Mouse (Mus musculus) kidney, embryonic 15.5 days (tissue): ENCODE results near the gene Olfr866. TPM values are rescaled to one million over a fixed set of nuclear protein-coding genes. Genes with fewer than 3 reads are reported as not detected.

Source experiments
- ATAC-seq: fragments of 200-750 bp; cut with Nextera tagmentation; replicated peaks from 2 replicates; pipeline ENCODE4 v1.8.0; 2017; ENCODE audit warnings: moderate TSS enrichment; ENCODE audit not compliant: low FRiP score
- H3K27ac ChIP-seq: fragments of 300-500 bp; sonication (generic); 2 replicates; pipeline ENCODE4 v1.5.1; 2015; ENCODE audit warnings: mild to moderate bottlenecking, inconsistent platforms
- H3K27me3 ChIP-seq: fragments of 300-500 bp; sonication (generic); 2 replicates; pipeline ENCODE4 v1.6.1; 2015; ENCODE audit warnings: inconsistent platforms
- H3K36me3 ChIP-seq: fragments of 300-500 bp; sonication (generic); 2 replicates; pipeline ENCODE4 v1.6.1; 2015; ENCODE audit warnings: inconsistent platforms
- H3K4me1 ChIP-seq: fragments of 300-500 bp; sonication (generic); 2 replicates; pipeline ENCODE4 v1.6.1; 2015; ENCODE audit warnings: inconsistent platforms
- H3K4me2 ChIP-seq: fragments of 300-500 bp; sonication (generic); 2 replicates; pipeline ENCODE4 v1.6.1; 2015; ENCODE audit warnings: moderate library complexity, mild to moderate bottlenecking, inconsistent platforms
- H3K4me3 ChIP-seq: fragments of 300-500 bp; sonication (generic); replicated peaks from 2 replicates; pipeline ENCODE4 v1.5.1; 2015; ENCODE audit warnings: mild to moderate bottlenecking, inconsistent platforms
- H3K9ac ChIP-seq: fragments of 300-500 bp; sonication (generic); 2 replicates; pipeline ENCODE4 v1.6.1; 2015; ENCODE audit warnings: mild to moderate bottlenecking, inconsistent platforms
- H3K9me3 ChIP-seq: fragments of 300-500 bp; sonication (generic); replicated peaks from 2 replicates; pipeline ENCODE4 v1.6.1; 2016; ENCODE audit warnings: inconsistent platforms
- WGBS: fragments of 180-500 bp; shearing (Covaris S2); methylation state at CpG from one replicate; pipeline ENCODE4 v1.1.7; 2015; ENCODE audit warnings: mixed read lengths; 5-methylcytosine and 5-hydroxymethylcytosine counted together
- microRNA-seq: library from miRNA; unstranded; fragments of <30 nt; microRNA quantifications from one replicate; pipeline ENCODE4, GENCODE M21; 2016
- polyA plus RNA-seq: library from polyadenylated mRNA; unstranded; fragments of >200 nt; fragmentation: Nextera tagmentation; extraction: Ambion mirVana; gene quantifications from 2 replicates; pipeline ENCODE4 v1.2.1, GENCODE M21; 2015

The Olfr866 gene
- not detected in 2 replicates for polyA plus RNA-seq

DNA sequence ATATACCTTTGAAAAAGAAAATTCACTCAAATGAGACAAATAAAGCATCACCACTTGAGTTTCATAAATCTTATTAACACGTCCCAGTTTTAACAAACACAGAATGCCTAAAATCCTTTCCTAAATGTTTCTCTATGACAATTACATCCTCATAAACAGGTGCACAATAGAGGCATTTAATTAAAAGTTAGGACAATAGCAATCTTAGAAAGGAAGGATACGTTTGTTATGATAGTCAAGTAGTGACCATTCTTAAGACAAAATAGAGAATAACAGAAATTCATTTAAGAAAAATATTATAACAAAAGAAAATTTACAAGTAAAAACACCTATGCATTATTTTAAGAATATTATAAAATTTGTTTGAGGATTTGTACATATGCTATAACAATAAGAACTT is at the start of gene Olfr866:
Olfr866 (minus strand) TSS at position 101 of the 400 bp plus-strand sequence.
- no peaks in the 10 kb centered on the region for H3K27me3 ChIP-seq
- no peaks in the 10 kb centered on the region for H3K4me1 ChIP-seq
- H3K9me3 ChIP-seq, result no peaks in the 10 kb centered on the region
- no peak within 1 kb of the TSS for H3K4me3 ChIP-seq
- no peak within 1 kb of the TSS for H3K9ac ChIP-seq
- 73% methylated on average over 2 of the region's 2 CpGs for WGBS
- no peak within 1 kb of the TSS for H3K4me2 ChIP-seq
- H3K36me3 ChIP-seq, result no peaks in the 10 kb centered on the region
- no peak within 1 kb of the TSS for H3K27ac ChIP-seq
- ATAC-seq, result no peak

DNA sequence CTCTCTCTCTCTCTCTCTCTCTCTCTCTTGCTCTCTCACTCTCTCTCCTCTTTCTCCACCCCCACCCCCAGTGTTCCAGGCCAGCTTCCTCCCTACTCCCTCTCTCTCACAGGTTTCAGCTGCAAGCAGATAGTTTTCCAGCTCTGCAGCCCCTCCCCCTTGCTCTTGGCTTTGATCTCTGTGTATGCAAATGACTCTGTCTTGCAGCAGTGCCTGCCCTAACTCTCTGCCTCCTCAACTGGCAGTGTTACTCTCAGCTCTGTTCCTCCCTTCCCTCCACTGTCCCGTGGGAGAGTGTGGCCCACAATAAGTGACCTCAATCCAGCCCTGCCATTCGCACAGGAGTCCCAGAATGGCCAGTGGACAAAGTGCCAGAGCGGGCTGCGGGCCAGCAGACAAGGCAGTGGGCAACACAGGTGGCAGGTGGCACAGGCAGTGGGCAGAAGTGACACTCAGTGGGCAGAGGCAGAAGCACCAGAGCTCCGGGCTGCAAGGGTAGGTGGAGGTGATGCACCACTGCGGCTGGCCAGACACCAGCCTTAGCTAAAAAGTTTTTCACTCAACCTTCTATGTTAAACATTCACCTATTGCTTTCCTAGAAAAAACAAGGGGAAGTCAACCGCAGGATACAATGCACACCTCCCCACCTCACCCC is 45.8 kb upstream of the Olfr866 start:
- Histone ChIP-seq H3K4me1 (no peaks in the 10 kb centered on the region), H3K4me2 (no peak overlapping the region), H3K36me3 (no peaks in the 10 kb centered on the region), H3K9me3 (peaks cover 4% of the 10 kb centered on the region), H3K27ac (no peak overlapping the region), H3K27me3 (no peaks in the 10 kb centered on the region), H3K9ac (no peak overlapping the region), H3K4me3 (no peak overlapping the region)
- 63% methylated on average over 7 of the region's 7 CpGs for WGBS
- ATAC-seq, result peak; percentile 82

GRCm38 (mm10) chr9:20071291-20071690 is 43.5 kb upstream of the Olfr866 start:
- Histone ChIP-seq H3K9ac (no peak overlapping the region), H3K4me2 (no peak overlapping the region), H3K27ac (no peak overlapping the region), H3K9me3 (peaks cover 4% of the 10 kb centered on the region; the same call in 1 of the 2 replicates), H3K27me3 (no peaks in the 10 kb centered on the region), H3K4me1 (no peaks in the 10 kb centered on the region), H3K4me3 (no peak overlapping the region), H3K36me3 (no peaks in the 10 kb centered on the region)
- ATAC-seq, result no peak
- 86% methylated on average over 1 of the region's 1 CpGs for WGBS

- no peaks in the 10 kb centered on the region for H3K4me1 ChIP-seq
- no peak overlapping the region for H3K27ac ChIP-seq
- peaks cover 4% of the 10 kb centered on the region; the same call in 1 of the 2 replicates for H3K9me3 ChIP-seq
- no peak overlapping the region for H3K9ac ChIP-seq
- no peak for ATAC-seq
- 81% methylated on average over 3 of the region's 3 CpGs for WGBS
- no peaks in the 10 kb centered on the region for H3K36me3 ChIP-seq
- no peak overlapping the region for H3K4me3 ChIP-seq
- no peaks in the 10 kb centered on the region for H3K27me3 ChIP-seq
- H3K4me2 ChIP-seq, result no peak overlapping the region
Observed at GRCm38 (mm10) chr9:20070236-20070635, 42.4 kb upstream of the Olfr866 start.

DNA sequence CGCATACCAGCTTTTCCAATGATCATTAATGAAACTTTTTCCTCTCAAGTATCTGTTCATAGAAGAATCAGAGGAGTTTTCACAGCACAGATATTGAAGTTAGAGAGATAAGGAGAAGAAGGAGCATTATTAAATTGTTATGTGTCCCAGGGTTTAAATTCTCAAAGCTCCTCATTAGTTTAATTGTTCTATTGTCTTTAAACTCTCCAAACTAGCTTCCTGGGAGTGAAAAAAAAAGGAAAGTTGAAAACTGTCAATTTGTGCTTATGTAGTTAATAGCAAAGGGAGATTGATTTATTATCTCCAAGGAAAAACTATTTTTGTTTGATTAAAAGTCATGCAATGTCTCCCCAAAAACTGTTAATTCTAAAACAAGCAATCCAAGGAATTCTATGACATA is 29.6 kb upstream of the Olfr866 start, which contains the start of gene Olfr867:
Olfr867 (minus strand) TSS at position 101 of the 400 bp plus-strand sequence.
- no peaks in the 10 kb centered on the region for H3K4me1 ChIP-seq
- no peak within 1 kb of the TSS for H3K27ac ChIP-seq
- 66% methylated on average over 1 of the region's 1 CpGs for WGBS
- H3K9me3 ChIP-seq, result no peaks in the 10 kb centered on the region
- H3K4me3 ChIP-seq, result no peak within 1 kb of the TSS
- no peak within 1 kb of the TSS for H3K9ac ChIP-seq
- ATAC-seq, result no peak
- no peaks in the 10 kb centered on the region for H3K36me3 ChIP-seq
- H3K27me3 ChIP-seq, result no peaks in the 10 kb centered on the region
- H3K4me2 ChIP-seq, result no peak within 1 kb of the TSS

DNA sequence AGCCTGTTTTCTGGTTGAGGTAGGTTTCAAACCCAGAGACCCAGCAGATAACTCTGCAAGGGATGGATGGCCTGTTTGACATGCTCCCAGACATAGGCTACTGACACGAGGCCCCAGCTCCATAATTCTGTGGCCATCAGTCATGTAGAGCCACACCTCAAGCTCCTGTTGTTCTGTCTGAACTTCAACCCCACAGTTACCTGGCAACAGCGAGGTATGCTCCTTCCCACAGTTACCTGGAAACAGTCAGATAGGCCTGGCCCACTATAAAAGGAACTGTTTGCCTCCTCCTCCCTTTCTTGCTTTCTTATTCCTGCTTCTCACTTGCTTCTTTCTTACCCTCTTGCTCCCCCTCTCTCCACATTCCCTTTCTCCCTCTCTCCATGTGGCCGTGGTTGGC is 20.1 kb upstream of the Olfr866 start:
- H3K27ac ChIP-seq, result no peak overlapping the region
- no peaks in the 10 kb centered on the region for H3K27me3 ChIP-seq
- no peaks in the 10 kb centered on the region for H3K36me3 ChIP-seq
- no peak overlapping the region for H3K4me3 ChIP-seq
- WGBS, result 73% methylated on average over 3 of the region's 3 CpGs
- H3K9ac ChIP-seq, result no peak overlapping the region
- no peak overlapping the region for H3K4me2 ChIP-seq
- peaks cover 6% of the 10 kb centered on the region; the same call in 1 of the 2 replicates for H3K9me3 ChIP-seq
- H3K4me1 ChIP-seq, result no peaks in the 10 kb centered on the region
- no peak for ATAC-seq

Small RNA genes within 50 kb of the gene (microRNA-seq; reads per million reads assigned to microRNA genes)
- gene Gm26231 (not detected), gene Gm44395 (not detected)

Other genes starting within 250 kb of the Olfr866 start
- not detected in 2 replicates for gene Olfr58, start 247.8 kb downstream of the Olfr866 start, polyA plus RNA-seq
- gene Olfr859, start 223.1 kb downstream of the Olfr866 start, polyA plus RNA-seq, result not detected in 2 replicates
- gene Olfr860, start 178.3 kb downstream of the Olfr866 start, polyA plus RNA-seq, result not detected in 2 replicates
- gene Olfr862, start 140.0 kb downstream of the Olfr866 start, polyA plus RNA-seq, result not detected in 2 replicates
- 0.23 and 0.32 TPM in 2 replicates for gene Olfr77, start 111.2 kb downstream of the Olfr866 start, polyA plus RNA-seq
- gene Olfr867, start 29.5 kb upstream of the Olfr866 start, polyA plus RNA-seq, result not detected in 2 replicates
- not detected in 2 replicates for gene Olfr868, start 70.6 kb upstream of the Olfr866 start, polyA plus RNA-seq
- gene Olfr869, start 101.0 kb upstream of the Olfr866 start, polyA plus RNA-seq, result not detected in 2 replicates
- gene Olfr870, start 146.0 kb upstream of the Olfr866 start, polyA plus RNA-seq, result not detected in 2 replicates
- not detected in 2 replicates for gene Olfr871, start 184.2 kb upstream of the Olfr866 start, polyA plus RNA-seq
- not detected in 2 replicates for gene Olfr872, start 209.1 kb upstream of the Olfr866 start, polyA plus RNA-seq